Mouse (Mus musculus): ENCODE results near the gene Vegfd. TPM values are rescaled to one million over a fixed set of nuclear protein-coding genes. Genes with fewer than 3 reads are reported as not detected.

The Vegfd gene
- polyA plus RNA-seq, 1 experiment from 2014 or later, result 4.5 TPM

DNA sequence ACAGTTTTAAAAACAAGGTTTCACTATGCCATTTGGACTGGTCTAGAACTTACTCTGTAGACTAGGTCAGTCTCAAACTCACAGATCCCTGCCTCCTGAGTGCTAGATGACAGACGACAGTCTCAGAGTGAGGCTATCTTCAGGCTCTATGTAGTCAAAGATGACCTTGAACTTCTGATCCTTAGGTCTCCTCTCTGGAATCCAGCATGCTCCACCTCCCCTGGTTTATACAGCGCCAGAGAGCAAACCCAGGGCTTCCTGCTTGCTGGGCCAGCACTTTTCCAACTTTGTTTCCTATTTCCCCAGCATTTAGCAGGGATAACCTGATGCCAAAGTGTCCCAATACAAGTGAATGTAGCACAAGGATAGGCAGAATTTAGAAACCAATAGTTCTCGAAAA lies 67.5 kb downstream of the Vegfd start:
- Histone ChIP-seq H3K27me3 (peaks cover 26% of the 10 kb centered on the region), H3K4me3 (replicated peaks) (no peak overlapping the region)
- ATAC-seq (ENCODE audit: insufficient number of reproducible peaks, insufficient read depth, low FRiP score, low TSS enrichment, low read depth), result no peak

DNA sequence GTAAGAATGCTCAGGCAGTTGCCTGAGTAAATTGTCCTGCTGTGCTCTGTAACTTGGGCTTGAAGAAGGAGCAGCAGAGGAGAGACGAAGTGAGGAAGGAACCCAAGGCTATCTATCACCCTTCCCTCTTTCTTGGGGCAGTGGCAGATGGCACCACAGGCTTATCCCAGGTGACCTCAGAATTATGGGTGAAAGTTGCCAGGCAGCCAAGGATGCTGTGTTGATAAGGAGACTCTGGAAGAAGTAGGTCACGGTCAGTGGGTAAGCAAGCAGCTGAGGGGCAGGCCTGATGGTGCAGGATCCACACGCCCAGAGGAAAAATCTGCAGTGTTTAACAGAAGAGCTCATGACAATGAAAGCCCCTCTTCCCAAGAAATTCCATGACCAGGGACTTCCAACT lies 68.1 kb downstream of the Vegfd start:
- ATAC-seq (ENCODE audit: insufficient number of reproducible peaks, insufficient read depth, low FRiP score, low TSS enrichment, low read depth), result no peak
- WGBS, result 82% methylated on average over 3 of the region's 3 CpGs

More for the DNA sequence above, 67.5 kb downstream of the Vegfd start:
- no peaks in the 10 kb centered on the region for H3K9me3 ChIP-seq
- WGBS, result 75% methylated on average over 3 of the region's 3 CpGs
- no peak overlapping the region for H3K4me2 ChIP-seq
- no peaks in the 10 kb centered on the region for H3K4me1 ChIP-seq (replicated peaks)
- no peaks in the 10 kb centered on the region for H3K36me3 ChIP-seq
- H3K9ac ChIP-seq (replicated peaks), result no peak overlapping the region
- H3K27ac ChIP-seq, result no peak overlapping the region

DNA sequence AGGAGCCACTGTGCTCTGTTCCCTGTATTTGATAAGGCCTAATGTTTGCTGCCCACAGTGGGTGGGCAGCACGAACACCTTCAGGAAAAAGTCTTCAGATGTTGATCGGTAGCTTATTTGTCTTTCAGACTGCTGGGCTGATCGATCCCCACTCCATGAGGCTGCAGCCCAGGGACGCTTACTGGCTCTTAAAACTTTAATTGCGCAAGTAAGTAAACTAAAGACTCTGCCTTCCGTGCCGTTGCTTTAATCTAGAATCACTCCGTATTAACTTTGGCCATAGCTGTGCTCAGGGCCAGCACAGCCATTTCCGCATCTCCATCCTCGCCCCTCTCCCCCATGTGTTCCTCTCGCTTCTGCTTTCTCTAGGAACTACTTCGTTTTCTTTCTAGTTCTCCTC lies 72.4 kb downstream of the Vegfd start:
- no peaks in the 10 kb centered on the region for H3K4me1 ChIP-seq (replicated peaks)
- WGBS, result 74% methylated on average over 12 of the region's 12 CpGs
- H3K9ac ChIP-seq (replicated peaks), result no peak overlapping the region
- H3K27ac ChIP-seq, result no peak overlapping the region
- peaks cover 17% of the 10 kb centered on the region for H3K27me3 ChIP-seq
- H3K4me2 ChIP-seq, result no peak overlapping the region
- no peaks in the 10 kb centered on the region for H3K36me3 ChIP-seq
- H3K4me3 ChIP-seq (replicated peaks), result no peak overlapping the region
- no peak for ATAC-seq (ENCODE audit: insufficient number of reproducible peaks, insufficient read depth, low FRiP score, low TSS enrichment, low read depth)
- H3K9me3 ChIP-seq, result no peaks in the 10 kb centered on the region

More for the DNA sequence above, 68.1 kb downstream of the Vegfd start:
- Histone ChIP-seq H3K4me2 (no peak overlapping the region), H3K4me1 (replicated peaks) (no peaks in the 10 kb centered on the region), H3K27me3 (peaks cover 23% of the 10 kb centered on the region), H3K36me3 (no peaks in the 10 kb centered on the region), H3K9me3 (no peaks in the 10 kb centered on the region), H3K9ac (replicated peaks) (no peak overlapping the region), H3K27ac (no peak overlapping the region), H3K4me3 (replicated peaks) (no peak overlapping the region)

DNA sequence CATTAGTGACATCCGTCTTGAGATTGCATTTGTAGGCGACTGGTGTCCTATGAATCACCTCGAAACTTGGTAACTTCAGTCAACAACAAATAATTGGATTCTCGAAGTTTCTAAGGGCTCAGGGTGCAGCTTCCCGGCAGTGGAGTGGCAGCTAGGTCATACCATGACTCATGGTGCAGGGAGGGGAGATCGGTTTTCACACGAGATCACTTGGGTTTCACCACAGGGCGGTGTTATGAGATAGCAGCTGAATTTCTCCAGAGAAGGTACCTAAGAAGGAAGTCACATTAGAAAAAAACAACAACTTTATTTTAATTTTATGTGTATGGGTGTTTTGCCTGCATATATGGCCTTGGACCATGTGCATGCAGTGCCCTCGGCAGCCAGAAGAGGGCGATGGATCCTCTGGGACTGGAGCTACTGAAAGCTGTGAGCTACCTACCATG lies 73.0 kb downstream of the Vegfd start:
- WGBS, result 81% methylated on average over 10 of the region's 10 CpGs
- Histone ChIP-seq H3K4me2 (no peak overlapping the region), H3K4me3 (replicated peaks) (no peak overlapping the region)

DNA sequence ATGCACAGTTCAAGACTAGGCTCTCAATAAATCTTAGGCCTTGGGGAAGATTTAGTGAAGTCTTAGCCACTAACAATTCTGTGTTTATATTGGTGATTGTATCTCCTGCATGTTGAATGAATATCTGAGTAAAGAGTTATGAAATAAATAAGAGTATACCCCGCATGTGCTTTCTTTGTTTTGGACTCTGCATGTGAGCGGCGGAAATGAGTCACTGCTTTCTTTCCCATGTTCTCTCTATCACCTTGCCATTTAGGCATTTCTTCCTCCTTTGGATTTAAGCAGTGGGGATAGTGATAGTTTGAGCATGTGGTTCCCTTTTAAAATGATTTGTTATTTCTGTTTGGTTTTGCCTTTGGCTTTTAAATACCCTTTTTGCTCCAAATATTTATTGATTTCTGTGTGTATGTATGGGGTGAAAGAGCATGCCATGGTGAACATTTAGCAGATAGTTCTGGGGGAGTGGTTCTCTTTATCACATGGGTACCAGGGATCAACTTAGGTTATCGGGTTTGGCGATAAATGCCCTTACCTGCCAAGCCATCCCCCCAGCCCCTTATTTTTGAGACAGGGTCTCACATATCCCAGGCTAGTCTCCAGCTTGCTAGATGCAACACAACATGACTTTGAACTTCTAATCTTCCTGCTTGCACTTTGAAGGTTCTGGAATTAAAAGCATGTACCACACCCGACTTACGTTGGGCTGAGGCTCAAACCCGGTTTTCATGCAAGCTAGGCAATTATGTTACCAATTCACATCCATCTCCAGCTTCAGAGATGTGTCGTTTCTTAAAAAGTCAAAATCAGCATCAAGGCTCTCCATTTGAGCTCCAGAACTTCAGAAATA lies 73.9 kb downstream of the Vegfd start:
- Histone ChIP-seq H3K36me3 (no peaks in the 10 kb centered on the region), H3K9me3 (no peaks in the 10 kb centered on the region), H3K4me3 (replicated peaks) (no peak overlapping the region), H3K4me2 (no peak overlapping the region), H3K4me1 (replicated peaks) (no peaks in the 10 kb centered on the region), H3K27me3 (peaks cover 5% of the 10 kb centered on the region), H3K9ac (replicated peaks) (no peak overlapping the region), H3K27ac (no peak overlapping the region)
- no peak for ATAC-seq (ENCODE audit: insufficient number of reproducible peaks, insufficient read depth, low FRiP score, low TSS enrichment, low read depth)
- 90% methylated on average over 9 of the region's 9 CpGs for WGBS

More for the DNA sequence above, 73.0 kb downstream of the Vegfd start:
- Histone ChIP-seq H3K9ac (replicated peaks) (no peak overlapping the region), H3K4me1 (replicated peaks) (no peaks in the 10 kb centered on the region), H3K27ac (no peak overlapping the region), H3K9me3 (no peaks in the 10 kb centered on the region), H3K36me3 (no peaks in the 10 kb centered on the region), H3K27me3 (peaks cover 11% of the 10 kb centered on the region)
- ATAC-seq (ENCODE audit: insufficient number of reproducible peaks, insufficient read depth, low FRiP score, low TSS enrichment, low read depth), result no peak

DNA sequence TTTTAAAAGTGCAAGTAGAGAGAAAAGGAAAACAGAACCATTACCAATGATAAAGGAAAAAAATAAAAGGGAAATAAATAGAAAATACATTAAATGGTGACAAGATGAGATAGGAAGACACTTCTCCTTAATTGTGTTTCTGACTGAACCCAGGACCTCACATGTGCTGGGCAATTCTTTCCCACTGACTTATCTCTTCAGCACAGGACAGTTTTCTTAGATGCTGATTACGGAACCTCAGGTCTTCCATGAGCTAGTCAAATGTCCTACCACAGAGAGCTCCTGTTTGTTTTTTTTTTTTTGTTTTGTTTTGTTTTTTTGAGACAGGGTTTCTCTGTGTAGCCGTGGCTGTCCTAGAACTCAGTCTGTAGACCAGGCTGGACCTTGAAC lies 74.5 kb downstream of the Vegfd start:
- no peak overlapping the region for H3K4me3 ChIP-seq (replicated peaks)
- H3K36me3 ChIP-seq, result no peaks in the 10 kb centered on the region
- no peak overlapping the region for H3K9ac ChIP-seq (replicated peaks)
- no peak for ATAC-seq (ENCODE audit: insufficient number of reproducible peaks, insufficient read depth, low FRiP score, low TSS enrichment, low read depth)
- WGBS, result 89% methylated on average over 2 of the region's 2 CpGs
- H3K9me3 ChIP-seq, result no peaks in the 10 kb centered on the region
- no peak overlapping the region for H3K27ac ChIP-seq
- H3K4me2 ChIP-seq, result no peak overlapping the region
- H3K4me1 ChIP-seq (replicated peaks), result no peaks in the 10 kb centered on the region
- H3K27me3 ChIP-seq, result peaks cover 7% of the 10 kb centered on the region

DNA sequence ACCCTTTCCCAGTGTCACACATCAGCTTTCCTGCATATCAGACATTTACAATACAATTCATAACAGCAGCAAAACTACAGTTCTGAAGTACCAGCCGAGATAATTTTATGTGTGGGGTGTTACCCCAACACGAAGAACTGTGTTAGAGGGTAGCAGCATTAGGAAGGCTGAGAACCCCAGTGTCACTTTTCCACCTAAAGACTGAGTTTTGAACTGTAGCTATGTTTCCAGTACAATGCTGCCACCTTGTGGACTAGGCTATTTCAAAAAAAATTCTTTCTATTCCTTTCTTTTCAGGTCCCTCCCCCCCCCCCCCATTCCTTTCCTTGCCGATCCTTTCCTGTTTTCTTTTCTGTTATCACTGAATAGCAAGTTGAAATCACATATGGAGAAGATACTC lies 76.0 kb downstream of the Vegfd start:
- ATAC-seq (ENCODE audit: insufficient number of reproducible peaks, insufficient read depth, low FRiP score, low TSS enrichment, low read depth), result no peak
- H3K4me3 ChIP-seq (replicated peaks), result no peak overlapping the region
- H3K4me2 ChIP-seq, result no peak overlapping the region
- no peaks in the 10 kb centered on the region for H3K4me1 ChIP-seq (replicated peaks)
- peaks cover 8% of the 10 kb centered on the region; the same call in 1 of the 2 replicates for H3K27me3 ChIP-seq
- H3K9ac ChIP-seq (replicated peaks), result no peak overlapping the region
- 26% methylated on average over 3 of the region's 3 CpGs for WGBS
- no peaks in the 10 kb centered on the region for H3K36me3 ChIP-seq
- no peaks in the 10 kb centered on the region for H3K9me3 ChIP-seq
- H3K27ac ChIP-seq, result no peak overlapping the region

Other genes starting within 250 kb of the Vegfd start
- 0.12 TPM in 1 of 2 replicates, not detected in the other for gene Ace2, start 234.0 kb upstream of the Vegfd start, polyA plus RNA-seq (2016; fragmentation: Nextera tagmentation; extraction: Ambion mirVana)
- 0.24 and 0.58 TPM in 2 replicates for gene Bmx, start 115.2 kb upstream of the Vegfd start, polyA plus RNA-seq (2016; fragmentation: Nextera tagmentation; extraction: Ambion mirVana)
- 7.1 and 8.6 TPM in 2 replicates for gene Pir, start 104.0 kb upstream of the Vegfd start, polyA plus RNA-seq (2016; fragmentation: Nextera tagmentation; extraction: Ambion mirVana)
- gene Piga, start 46.4 kb downstream of the Vegfd start, polyA plus RNA-seq (2016; fragmentation: Nextera tagmentation; extraction: Ambion mirVana), result 16.1 and 17.6 TPM in 2 replicates
- not detected in 2 replicates for gene Asb11, start 63.6 kb downstream of the Vegfd start, polyA plus RNA-seq (2016; fragmentation: Nextera tagmentation; extraction: Ambion mirVana)
- 1.2 and 1.6 TPM in 2 replicates for gene Asb9, start 132.9 kb downstream of the Vegfd start, polyA plus RNA-seq (2016; fragmentation: Nextera tagmentation; extraction: Ambion mirVana)

All from limb, embryonic 12.5 days (tissue).